Mouse (Mus musculus) CD4-positive, CD25-positive, alpha-beta regulatory T cell, adult 2 months (primary cell): ENCODE measurements at regions not wholly inside any gene's neighbourhood (a gene's known extent, or its start where the extent isn't known, plus 50 kb on each side); places are given as distances from the start of the nearest gene placed in this dataset.

Experiments
- DNase-seq: peaks from one replicate; pipeline ENCODE4 v3.0.0-alpha.2; 2012; ENCODE audit warnings: low read depth, low spot score

- DNase-seq, result no peak
Measured at GRCm38 (mm10) chr17:18715501-18715900, 142.6 kb downstream of the Vmn2r96 start.

- peak; percentile 16 for DNase-seq
Measured at GRCm38 (mm10) chr17:18718275-18718674, 145.3 kb downstream of the Vmn2r96 start.

- peak; percentile 9 for DNase-seq
Measured at GRCm38 (mm10) chr17:18719795-18720194, 146.8 kb downstream of the Vmn2r96 start.
